Mouse (Mus musculus) kidney, postnatal 4 days (tissue): ENCODE measurements around the gene Tpm4.
"Not testable (repeated sequence)": the region's sequence is repeated elsewhere in the genome, so short reads cannot be mapped to it uniquely, and the experiment has no call there.

Experiments
- DNase-seq, 2 experiments: peaks; one replicate each; pipeline ENCODE4 v3.0.0; 2021; ENCODE audit warnings: mixed read lengths in 2 of 2

Gene Tpm4

DNA sequence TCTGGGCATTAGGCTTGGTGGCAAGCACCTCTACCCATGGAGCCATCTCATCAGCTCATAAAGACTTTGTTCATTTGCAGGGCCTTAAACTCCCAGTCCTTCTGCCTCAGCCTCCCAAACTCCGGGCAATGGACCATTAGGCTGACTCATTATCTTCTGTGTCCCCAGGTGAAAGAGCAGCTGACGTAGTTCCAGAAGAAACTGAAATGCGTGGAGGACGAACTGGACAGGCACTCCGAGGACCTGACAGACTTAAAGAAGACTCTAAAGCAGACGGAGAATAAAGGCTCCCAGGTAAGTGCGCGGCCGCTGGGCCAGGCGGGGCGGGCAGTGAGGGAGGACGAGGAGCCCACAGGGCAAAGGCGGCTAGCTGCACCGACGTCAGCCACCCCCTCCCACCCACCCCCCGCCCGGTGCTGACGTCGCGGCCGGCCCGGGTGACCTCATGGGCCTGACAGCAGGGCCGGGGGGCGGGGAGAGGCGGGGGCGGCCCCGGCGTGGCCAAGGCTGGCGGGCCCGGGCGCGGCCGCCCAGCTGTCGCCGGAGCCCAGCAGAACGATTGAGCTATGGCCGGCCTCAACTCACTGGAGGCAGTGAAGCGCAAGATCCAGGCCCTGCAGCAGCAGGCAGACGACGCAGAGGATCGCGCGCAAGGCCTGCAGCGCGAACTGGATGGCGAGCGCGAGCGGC lies at the start of gene Tpm4:
Gene Tpm4, plus strand, starts transcription at position 220 of the 690 bp plus-strand sequence.
- peak; percentile 84 to 90 for DNase-seq

DNA sequence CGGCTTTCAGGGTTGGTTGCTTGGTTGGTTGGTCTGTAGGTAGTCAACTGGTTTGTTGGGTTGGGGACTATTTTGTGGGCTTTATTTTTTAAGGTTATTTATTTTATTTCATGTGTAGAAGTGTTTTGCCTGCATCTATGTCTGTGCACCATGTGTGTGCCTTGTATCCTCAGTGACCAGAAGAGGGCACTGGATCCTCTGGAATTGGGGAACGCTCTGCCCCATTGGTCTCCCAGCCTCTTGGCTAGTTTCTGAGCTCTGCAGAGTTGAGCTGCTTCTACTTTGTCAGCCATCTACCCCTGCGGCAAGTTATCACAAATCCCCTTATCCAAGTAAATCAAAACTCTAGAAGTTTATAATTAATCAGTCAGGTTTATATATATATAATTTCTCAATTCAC lies 47.2 kb upstream of the Tpm4 start:
- not testable (repeated sequence) for DNase-seq

DNA sequence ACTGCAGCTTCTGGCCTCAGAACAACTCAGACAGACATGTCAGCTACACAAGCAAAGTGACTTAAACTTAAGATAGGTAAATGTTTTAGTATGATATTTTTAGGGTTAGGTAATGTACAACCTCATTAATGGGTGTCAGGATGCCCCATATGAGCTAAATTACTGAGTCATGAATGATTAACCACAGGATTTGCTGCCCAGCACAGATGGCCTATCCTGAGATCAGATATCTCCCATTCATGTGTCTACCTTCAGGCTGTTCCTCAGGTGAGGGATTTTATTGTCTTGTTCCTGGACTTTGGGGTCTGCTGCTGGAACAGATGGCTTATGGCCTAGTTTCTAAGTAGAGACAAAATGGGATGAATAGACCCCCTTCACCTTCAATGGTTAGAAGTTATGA lies 38.1 kb upstream of the Tpm4 start:
- not testable (repeated sequence) for DNase-seq

DNA sequence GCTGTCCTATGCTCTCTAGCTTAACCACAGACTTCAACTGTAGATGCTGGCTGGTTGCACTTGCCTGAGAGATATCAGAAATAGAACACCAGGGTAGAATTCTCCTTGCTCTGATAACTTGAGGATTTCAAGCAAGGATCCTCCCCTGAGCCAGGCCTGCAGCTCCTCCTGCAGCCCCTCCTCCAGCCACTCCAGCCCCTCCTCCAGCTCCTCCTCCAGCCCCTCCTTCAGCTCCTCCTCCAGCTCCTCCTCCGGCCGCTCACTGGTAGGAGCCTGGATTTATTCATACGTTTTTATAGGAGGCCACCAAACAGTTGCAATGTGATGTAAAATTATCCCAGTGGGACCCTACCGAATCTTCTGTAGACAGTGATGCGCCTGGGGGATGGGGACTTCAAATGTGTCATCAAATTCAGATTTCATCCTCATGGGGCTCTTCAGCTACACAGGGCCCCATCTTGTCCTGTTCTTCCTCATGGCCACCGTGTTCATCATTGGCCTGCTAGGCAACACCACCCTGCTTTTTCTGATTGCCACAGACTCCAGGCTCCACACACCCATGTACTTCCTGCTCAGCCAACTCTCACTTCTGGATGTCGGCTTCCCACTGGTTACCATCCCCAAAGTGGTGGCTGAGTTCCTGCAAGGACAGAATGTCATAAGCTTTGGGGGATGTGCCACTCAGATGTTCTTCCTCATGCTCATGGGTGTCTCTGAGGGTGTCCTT lies 35.2 kb upstream of the Tpm4 start:
- DNase-seq: peak; percentile 75 to 80

DNA sequence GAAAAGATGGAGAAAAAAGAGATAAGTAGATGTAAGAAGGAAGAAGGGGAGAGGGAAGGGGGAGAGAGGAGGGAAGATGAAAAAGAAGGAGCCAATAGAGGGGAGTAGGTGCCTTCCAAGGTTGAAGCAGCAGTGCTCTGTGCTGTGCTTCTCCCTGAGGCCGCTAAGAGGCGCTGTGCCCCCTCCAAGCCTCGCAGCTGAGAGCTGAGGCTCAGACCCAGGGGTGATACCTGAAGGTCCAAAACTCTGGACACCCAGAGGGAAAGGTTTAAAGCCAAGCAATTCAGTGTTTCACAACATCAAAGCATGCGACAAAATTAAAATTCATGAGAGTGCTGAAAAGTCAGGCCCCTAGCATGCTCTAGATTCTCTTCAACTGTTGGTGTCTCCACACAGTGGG lies 29.6 kb upstream of the Tpm4 start:
- no peak for DNase-seq

DNA sequence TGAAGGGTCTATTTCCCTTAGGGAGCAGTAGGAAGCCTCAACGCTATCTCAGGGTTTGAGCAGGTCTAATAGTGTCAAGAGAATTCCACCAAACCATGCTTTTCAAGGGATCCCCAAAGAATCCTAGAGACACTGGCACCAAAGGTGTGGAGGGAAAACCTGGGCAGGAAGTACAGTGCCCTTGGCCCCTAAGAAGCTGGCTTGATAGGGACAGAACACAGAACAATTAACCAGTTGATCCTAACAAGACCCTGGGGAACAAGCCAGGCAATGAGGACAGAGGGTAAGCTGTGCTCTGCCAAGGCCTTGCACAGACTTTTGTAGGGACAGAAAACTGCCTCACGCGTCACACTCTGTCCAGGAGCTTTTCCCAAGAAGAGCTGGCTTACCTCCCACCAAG lies 28.0 kb upstream of the Tpm4 start, which contains the start of gene Olfr374:
Gene Olfr374, plus strand, starts transcription at position 301 of the 400 bp plus-strand sequence.
- DNase-seq: no peak

DNA sequence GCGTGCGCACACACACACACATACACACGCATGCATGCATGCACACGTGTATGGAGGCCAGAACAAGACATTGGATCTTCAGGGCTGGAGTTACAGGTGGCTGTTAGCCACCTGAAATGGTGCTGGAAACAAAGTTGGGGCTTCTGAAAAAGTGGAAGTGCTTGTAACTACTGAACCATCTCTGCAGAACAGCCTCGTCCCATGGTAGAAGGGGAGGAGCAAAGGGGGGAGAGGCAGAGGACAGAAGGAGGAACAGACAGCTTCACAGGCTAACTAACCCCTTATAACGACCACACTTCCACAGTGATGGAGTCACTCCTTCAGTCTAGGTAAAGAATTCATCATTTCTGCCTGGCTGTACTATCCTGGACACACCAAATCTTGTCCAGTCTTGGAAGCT lies 23.9 kb upstream of the Tpm4 start:
- no peak for DNase-seq

DNA sequence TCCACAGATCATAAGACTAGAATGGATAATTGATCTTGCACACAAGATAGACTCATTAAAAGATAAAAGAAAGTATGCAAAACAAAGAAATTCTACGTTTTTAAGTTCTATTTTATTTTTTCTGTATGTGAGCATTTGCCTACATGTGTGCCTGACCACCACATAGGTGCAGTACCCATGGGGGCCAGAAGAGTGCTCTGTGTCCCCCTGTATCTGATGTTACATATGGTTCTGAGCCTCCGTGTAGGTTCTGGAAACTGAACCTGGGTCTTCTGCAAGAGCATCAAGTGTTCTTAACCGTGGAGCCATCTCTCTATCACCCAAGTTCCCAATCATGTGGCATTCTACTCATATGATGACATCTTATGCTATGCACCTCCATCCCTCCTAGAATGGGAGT lies 22.3 kb upstream of the Tpm4 start:
- no peak for DNase-seq

DNA sequence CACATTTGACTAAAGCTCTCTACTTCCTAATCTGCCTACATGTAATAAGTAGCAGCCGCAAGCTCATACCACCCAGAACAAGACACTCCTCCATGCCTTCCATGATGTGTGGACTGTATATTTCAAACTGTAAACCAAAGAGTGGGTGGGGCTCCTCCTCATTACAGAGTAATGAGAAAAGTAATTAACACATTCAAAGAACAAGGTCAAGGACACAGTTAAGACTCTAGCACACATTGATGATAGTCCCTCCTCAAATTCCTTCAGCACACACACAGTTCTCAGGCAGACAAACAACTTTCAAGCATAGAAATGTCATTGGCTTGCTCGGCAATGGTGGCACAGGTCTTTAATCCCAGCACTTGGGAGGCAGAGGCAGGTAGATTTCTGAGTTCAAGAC lies 19.6 kb upstream of the Tpm4 start:
- DNase-seq: no peak

DNA sequence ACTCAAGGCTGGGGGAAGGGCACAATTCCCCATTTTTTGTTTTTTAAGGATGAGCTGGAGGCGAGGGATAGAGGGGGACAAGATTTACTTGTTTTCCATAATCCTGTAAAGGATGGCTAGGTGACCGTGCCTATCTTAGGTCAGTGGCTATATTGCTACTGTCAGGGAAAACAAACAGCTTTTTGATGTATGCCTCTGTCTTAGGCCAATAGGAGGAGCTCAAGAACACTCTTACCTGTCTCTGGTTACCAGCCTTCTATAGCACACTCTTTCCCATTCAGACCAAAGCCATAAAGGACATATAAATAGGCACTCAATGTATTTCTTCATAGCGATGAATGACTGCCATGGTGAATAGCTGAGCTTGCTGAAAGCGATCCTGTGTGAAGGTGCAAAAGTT lies 16.2 kb upstream of the Tpm4 start:
- DNase-seq: no peak

DNA sequence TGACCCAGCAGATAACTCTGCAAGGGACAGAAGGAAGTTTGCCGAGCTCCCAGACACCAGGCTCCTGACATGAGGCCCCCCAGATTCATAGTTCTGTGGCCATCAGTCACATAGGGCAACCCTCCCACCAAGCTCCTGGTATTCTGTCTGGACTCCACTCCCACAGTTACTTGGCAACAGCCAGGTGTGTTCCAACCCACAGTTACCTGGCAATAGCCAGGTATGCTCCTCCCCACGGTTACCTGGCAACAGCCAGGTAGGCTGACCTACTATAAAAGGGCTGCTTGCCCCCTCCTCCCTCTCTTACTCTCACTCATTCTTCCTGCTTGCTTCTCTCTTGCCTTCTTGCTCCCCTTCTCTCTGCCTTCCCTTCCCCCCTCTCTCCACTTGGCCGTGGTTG lies 13.3 kb upstream of the Tpm4 start:
- DNase-seq: not testable (repeated sequence)

DNA sequence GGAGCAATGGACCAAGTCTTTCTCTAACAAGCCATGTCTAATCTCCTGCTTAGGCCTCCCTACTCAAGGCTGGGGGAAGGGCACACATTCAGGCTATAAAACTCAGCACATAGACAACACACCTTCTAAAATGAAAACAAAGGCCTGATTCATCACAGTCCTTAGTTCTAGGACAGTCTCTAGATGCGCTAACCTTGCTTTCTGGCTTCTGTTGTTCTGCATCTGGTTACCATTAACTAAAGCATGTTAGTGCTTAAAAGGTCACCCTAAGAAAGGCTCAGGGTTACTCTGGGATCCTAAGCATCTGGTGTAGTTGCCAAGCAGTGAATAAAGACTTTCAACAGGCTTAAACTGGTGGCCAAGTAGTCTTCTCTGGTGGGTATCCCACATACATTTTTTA lies 12.8 kb upstream of the Tpm4 start:
- no peak for DNase-seq

DNA sequence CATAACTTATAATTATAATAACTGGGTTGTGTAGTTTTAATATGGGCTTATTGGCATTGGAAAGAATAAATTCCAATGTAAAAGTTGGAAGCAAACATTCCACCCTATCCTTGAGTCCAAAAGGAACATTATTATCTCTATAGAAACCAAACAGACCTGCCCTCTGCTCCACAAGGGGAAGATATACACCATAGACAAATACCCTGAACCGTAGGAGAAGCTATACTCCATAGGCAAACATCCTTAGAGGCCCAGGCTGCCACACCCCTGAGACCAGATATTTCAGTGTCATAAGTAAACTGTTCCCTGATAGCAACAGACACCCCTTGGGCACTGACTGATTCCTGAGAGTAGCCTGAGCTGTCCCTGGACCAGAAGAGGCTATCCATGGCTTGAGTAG lies 6.9 kb upstream of the Tpm4 start:
- no peak for DNase-seq

DNA sequence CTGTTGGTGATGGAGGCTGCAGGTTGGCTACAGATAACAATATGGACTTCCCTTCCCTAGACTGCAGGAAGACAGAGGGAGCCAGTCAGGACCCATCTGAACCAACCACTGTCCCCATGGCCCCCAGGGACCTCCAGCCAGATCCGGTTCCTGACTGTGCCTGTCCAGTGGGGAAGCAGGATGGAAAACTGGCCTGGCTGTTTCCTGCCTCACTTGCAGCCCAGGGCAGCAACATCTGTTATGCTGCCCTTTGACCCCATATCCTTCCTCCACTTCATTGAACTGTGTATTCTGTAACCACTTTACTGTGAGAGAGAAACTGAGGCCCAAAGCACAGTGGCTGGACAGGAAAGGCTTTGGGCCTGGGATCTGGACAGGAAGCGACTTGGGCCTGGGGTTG lies 3.5 kb upstream of the Tpm4 start:
- DNase-seq: peak; percentile 64 to 68

DNA sequence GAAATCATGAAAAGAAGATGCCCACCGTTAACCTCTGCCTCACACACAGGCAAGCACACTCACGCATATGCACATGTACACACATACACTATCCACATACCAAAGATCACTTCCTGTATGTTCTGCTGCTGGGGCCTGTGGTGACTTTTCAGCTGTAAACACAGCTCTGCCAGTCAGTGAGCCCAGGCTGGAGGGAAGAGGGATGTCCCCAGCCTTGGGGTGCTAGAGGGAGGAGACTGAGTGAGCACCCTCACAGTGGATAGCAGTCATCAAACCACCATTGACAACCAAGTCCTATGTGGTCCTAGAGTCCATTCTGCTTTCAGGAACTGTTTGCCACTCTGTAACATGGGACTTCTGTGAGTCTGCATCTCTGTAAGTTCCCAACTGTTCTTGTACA lies 2.9 kb upstream of the Tpm4 start:
- no peak for DNase-seq

DNA sequence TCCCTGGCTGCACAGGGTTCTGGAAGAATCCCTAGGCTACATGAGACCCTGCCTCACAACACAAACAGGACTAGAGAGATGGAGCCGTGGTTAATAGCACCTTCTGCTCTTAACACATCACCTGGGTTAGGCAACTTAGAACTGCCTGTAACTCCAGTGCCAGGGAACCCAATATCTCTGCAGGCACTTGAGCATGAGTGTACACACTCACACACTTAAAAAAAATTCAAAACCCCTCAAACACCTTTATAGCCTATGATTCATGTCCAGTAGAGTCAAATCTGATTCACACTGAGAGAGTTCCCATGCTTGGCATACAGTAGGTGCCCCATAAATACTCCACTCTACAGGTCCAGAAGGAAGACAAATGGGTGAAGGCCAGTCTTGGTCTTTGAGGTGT lies 2.4 kb upstream of the Tpm4 start:
- no peak for DNase-seq

DNA sequence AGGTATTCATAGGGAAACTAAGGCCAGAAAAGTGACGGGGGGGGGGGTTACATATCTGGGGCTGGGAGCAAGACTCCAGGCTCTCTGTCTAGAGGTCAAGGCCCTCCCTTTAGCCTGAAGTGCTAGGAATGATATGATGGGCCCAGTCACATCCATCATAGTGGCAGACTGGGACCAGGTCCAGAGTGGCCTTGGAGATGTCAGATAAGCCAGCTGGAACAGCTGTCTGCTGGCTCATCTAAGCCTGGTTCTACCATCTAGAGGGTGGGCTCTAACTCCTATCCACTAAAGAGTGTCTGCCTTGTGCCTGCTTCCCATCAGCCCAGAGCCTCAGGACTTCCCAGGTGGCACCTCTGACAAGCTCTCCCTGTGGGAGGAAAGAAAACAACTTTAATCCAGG lies 1.9 kb upstream of the Tpm4 start:
- peak; percentile 67 to 73 for DNase-seq

DNA sequence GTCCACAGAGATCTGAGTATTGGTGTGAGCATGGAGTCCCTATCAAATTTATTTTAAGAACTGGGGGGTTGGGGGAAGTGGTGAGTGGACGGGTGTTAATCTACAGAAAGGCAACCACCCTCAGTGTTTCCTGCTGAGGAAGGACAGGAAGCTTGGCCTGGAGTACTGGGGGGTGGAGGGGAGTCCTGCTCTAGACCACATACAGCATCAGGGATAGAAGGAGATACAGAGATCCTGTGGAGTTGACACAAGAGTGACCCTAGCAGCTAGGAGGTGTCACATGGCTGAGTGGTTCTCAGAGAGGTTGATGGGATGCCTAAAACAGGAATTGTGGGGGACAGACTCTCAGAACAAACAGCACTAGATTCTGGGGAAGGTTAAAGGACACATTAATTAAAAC lies 1.3 kb upstream of the Tpm4 start:
- peak in 1 of 2 experiments; percentile 29 for DNase-seq

DNA sequence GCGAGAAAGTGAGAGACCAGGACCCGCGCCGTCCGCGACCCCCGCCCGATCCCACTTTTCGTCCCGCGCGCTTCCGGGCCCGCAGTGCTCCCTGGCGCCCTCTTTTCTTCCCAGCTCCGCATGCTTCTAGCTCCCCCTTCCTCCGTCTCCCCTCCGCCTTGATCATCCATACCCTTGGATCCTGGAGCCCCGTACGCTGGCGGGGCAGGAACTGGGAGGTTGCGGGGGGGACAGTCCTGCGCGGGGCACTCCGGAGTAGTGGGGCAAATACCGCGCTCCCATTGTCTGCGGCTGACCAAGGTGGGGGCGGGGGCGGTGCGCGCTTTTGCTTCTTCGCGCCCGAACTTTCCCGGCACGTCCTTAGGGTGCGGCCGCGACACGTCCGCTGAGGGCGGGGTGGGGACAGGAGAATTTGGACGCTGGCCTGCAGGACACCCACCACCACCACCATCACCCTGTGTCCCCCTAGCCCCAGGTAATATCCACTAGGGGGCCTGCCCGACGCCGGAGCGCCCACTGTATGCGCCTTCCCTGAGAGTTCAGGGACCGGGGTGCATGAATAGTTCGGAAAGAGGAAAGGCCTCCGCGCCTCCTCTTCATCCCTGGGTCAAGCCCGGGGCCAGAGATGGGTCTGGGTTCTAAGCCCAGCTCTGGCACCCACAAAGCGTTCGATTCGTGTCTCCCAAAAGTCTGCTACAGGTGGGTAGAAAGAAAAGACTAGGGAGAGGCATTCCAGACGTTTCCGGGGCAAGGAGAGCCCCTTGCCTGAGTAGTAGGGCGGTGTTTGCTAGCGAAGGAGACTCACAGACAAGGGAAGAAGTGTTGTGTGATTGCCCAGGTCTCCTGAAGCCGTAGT lies 899 bp downstream of the Tpm4 start:
- DNase-seq: peak; percentile 70 to 78

DNA sequence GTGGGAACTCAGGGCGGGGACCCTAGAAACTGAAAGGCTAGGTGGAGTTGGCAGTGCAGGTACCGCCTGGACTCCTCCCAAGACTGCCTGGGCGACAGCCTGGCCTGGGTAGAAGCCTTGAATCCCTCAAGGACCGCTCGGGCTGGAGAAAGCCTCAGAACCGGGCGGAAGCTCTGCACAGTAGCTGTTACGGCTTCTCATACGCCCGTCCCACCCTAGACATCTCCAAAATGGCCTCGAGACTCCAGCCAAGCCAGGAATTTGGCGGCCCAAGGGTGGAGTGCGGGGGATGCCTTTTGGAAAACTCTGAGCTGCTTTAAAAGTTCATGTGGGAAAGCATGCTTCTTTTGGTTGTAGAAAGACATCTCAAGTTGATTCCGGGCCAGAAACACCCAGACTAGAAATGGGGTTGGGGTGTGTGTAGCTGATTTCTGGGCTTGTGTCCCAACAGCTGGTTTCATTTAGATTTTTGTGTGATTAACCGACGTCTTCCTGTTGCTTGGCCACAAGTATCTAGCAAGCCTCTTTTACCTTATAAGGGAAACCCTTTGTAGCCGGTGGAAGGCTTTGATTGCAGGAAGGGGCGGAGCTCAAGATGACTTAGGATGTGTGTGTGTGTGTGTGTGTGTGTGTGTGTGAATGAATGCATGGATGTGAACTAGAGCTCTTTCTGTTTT lies 1.7 kb downstream of the Tpm4 start:
- peak; percentile 79 to 86 for DNase-seq

DNA sequence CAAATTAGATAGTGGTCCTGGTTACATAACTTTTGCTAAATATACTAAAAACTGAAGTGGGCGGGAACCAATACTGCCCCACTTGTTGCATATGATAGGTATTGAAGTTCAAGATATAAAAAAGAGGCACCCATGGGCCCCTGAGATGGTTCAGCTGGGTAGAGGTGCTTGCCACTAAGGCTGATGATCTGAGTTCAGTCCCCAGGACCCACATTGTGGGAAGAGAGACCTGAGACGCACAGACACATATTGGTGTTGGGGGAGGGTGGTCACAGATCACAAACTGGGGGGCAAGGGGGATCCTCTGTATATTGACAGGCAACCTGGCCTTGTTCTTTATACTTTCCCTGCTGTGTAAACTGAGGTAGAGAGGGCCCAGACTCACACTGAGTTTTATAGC lies 2.7 kb downstream of the Tpm4 start:
- no peak for DNase-seq

DNA sequence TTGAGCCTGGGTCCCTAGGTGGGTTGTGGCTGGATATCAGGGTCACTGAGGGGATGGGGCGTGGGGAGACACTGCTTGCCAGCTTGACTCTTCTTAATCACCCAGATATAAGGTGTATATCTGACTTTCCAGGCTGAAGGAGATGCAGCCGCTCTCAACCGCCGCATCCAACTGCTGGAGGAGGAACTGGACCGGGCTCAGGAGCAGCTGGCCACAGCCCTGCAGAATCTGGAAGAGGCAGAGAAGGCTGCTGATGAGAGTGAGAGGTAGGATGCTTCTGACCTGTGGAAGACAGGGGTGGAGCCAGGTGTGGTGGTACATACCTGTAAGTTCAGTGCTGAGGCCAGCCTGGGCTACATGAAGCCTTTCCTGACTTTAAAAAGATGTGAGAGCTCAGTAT lies 3.7 kb downstream of the Tpm4 start:
- no peak for DNase-seq

DNA sequence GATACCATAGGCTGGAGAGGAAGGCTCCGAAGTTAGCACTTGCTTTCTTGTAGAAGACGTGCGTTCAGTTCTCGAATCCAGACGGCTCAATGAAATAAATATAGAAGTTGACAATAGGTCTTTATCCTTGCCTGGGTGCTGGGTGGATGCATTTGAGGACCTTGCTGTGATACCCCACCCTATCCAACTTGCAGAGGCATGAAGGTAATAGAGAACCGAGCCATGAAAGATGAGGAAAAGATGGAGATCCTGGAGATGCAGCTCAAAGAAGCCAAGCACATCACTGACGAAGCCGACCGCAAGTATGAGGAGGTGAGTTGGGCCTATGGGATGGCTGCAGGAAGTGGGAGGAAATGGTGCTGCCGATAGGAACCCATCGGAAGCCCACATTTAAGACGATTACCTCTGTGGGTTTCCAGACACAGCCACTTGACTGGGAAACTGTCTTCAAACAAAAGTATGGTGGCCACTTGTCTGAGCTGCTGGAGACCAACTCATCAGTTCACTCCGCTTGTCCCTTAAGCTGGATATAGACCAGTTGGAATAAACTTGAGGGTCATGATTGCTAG lies 8.6 kb downstream of the Tpm4 start:
- no peak for DNase-seq
